Mouse (Mus musculus): ENCODE results near the gene Tmem129. TPM values are rescaled to one million over a fixed set of nuclear protein-coding genes. Genes with fewer than 3 reads are reported as not detected.

The Tmem129 gene
- total RNA-seq, 2 experiments from 2014 or later = 22.6 to 23.4 TPM

DNA sequence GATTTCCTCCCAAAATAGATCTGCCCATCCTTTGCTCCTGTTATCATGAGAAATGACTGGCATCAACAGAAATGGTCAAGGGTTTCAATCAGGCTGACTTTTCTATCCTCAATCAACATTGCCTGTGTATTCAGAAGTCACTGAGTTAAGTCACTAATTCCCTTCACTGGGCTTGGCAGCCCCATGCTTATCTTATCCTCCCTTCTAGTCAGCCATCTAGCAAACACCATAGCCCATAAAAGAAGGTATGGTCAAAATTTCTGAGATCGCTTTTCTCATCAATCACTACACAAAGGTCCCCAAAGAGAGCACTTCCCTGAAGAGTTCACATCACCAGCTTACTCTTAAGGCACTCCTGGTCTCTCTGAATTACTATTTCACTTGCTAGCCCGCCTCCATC lies 7.2 kb downstream of the Tmem129 start:
- DNase-seq (ENCODE audit: low spot score in 2 of 2) = no peak

DNA sequence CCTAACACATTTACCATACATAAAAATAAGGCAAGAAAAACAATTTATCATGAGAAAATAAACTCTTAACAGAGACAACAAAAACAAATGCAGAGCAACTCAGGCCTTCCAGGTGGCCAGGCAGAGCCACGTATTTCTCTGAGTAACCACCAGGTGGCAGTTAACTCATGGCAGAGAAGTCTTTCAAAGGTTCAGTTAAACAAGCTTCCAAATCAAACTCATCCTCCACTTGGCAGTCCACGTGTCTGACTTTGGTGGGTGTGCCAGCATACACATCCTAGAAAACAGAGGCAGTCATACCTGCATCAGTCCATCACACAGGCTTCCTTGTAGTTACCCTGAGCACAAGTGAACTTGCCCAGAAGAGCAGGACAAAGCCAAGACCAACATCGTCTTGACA lies 17.6 kb downstream of the Tmem129 start:
- DNase-seq (ENCODE audit: low spot score in 2 of 2) = peak; percentile 38 to 70

DNA sequence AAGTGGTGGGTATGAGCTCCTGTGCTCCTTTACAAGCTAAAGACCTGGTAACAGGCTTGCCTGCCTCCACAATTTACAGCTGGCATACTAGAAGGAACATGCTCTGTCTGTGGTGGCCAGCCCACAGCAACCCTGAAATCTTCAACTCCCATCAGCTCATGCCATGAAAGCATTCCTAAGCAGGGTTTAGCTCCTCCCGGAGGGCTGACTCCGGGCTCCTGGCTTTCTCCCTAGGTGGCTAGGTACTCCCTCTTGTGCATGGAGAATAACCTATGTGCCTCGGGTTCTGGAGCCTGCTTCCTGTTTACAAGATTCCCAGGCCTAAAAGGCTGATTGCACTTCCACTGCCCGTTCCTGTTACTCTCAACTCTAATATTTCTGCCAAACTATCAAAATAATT lies 19.4 kb downstream of the Tmem129 start:
- DNase-seq (ENCODE audit: low spot score in 2 of 2) = no peak

DNA sequence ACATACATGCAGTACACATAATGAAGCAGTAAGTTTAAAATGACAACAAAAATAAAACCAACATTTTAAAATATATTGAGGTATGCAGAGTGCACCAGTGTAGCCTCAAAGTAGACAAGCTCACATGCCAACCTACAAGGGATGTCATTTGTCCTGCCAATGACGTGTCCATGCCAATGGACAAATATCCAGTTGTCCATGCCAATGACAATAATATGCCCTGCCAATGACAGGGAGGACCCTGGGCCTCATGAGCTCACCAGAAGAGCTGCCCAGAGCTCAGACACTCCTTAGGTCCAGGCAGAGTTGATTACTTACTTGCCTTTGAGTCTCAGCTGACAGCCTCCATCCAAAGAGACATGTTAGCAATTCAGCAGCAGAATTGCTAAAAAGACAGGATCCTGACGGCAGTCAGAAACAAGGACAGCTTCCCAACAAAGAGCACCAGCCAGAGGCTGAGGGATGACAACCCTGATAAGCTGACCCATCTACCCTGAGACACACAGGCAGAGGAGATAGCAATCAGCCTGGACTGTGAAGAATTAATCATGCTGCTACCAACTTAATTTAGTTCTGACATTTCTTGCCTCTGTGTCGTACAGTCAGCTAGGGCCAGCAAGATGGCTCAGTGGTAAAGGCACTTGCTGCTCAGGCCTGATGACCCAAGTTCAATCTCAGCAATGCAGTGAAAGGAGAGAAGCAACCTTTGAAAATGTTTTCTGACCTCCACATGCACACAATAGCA lies 20.4 kb downstream of the Tmem129 start:
- DNase-seq (ENCODE audit: low spot score in 2 of 2) = no peak

DNA sequence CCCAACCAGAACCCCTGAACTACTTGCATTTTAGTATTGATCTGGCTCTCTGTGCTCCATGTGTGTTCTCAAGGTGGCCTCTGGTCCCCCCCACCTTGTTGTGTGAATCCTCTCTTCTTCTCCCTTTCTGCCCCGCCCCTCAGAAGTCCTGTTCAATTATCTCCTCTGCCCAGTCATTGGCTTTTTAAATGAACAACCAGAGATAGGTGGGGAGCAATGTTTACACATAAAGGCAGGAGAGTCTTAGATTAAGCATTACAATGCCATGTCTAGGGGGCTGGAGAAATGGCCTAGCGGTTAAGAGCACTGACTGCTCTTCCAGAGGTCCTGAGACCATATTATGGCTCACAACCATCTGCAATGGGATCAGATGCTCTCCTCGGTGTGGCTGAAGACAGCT lies 22.9 kb downstream of the Tmem129 start:
- DNase-seq (ENCODE audit: low spot score in 2 of 2) = no peak

DNA sequence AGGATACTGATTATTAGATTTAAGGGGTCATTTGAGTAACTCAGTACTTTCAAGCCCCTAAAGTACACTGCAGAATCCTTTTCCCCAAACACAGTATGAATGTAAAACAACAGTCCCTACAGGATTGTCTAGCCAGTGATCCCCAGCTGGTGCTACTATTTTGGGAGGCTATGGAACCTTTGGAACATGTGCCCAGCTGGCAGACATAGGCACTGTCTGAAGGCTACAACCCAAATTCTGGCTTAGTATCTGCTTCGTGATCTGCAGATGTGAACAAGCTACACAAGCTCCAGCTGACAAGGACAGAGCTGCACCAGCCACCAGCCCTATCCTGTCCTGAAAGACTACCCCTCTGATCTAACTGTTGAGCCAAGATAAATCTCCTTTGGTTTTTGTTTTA lies 25.7 kb downstream of the Tmem129 start:
- DNase-seq (ENCODE audit: low spot score in 2 of 2) = no peak

DNA sequence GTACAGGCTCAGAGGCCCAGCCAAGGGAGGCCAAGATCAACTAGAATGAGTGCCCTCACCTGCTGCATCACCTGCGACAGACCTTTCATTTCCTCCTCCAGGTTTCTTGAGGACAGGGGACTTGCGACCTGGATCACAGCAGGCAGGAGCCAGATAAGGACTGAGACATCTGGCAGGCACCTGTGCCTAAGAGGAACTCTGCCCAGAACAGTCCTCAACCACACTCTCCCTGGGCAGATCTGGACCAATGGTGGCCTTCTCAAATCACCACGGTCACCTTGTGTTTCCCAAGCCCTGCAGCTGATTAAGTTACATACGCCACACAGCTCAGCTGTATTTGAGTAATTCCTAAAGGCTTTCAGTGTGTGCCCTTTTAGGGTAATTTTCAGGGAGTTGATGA lies 27.6 kb downstream of the Tmem129 start:
- no peak for DNase-seq (ENCODE audit: low spot score in 2 of 2)

DNA sequence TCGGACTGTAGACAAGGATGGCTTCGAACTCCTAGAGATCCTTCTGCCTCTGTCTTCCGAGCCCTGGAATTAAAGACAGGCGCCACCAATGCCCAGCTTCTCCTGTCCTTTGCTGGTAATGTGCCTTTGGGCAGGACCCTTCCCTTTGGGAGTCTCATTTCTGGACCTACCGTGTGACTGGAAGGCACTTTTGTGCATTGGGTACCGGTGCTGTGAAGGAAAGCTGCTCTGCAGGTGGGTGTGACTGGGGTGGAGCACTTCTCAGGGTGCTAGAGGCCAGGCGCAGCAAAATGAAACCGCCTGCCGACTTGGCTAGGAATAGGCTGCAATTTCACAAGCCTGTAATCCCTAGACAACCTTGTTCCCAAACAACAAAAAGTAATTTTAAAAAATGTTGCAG lies 28.2 kb downstream of the Tmem129 start:
- DNase-seq (ENCODE audit: low spot score in 2 of 2) = peak in 1 of 2 experiments; percentile 13

DNA sequence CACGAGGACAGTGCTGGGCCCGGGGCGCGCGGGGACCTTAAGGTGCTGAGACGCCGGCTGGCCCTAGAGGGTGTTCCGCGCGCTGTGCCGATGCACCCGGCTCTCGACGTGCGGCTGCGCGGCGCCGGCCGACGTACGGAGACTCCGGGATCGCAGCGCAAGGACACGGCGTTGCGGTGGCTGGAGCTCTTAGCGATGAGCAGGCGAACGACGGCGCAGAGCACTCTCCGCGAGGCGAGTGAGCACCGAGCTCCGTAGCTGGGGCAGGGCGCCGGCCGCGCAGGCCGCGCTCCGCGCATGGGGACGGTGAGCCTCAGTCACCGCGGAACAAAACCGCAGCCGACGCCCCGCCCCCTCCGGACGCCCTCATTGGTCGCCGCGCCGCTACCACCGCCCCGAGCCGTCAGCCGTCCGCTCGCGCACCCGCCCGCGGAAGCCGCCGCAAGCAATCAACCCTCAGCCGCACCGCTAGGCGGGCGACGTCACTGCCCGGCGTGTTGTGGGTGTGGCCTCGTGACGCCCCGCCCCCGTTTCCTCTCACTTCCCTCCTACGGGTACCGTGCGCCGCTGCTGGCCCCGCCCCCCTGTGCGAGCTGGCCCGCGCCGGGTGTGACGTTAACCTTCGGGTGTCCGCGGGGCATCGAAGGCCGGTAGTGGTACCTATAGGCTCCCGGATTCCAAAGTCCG lies 28.8 kb downstream of the Tmem129 start, which contains the start of the genes Fam53a and Gm9903:
Gene Fam53a (minus strand): TSS at position 335 of the 687 bp plus-strand sequence.
Gene Gm9903 (plus strand): TSS at position 625 of the 687 bp plus-strand sequence.
- DNase-seq (ENCODE audit: low spot score in 2 of 2) = peak; percentile 100

DNA sequence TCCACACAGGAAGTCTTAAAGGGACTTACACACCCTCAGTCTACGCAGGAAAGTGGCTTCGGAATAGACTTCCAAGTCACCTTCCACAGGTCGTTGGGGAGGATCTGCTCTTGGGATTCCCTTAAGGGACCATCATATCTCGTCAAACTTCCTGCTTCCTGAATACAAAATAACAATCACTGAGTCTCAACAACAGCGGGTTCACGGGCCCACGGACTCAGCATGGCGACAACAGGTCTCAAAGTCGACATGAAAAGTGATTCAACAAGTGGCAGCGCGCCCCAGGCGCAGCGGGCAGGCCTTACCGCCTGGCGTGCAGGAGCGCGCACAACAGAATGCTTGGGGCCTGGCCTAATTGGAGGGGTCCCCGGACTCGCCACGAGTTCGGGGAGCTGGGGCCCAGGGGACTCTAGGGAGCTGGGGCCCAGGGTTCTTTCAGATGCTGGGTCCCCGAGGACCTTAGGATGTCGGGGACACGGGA lies 29.4 kb downstream of the Tmem129 start:
- DNase-seq (ENCODE audit: low spot score in 2 of 2) = peak; percentile 19 to 58

DNA sequence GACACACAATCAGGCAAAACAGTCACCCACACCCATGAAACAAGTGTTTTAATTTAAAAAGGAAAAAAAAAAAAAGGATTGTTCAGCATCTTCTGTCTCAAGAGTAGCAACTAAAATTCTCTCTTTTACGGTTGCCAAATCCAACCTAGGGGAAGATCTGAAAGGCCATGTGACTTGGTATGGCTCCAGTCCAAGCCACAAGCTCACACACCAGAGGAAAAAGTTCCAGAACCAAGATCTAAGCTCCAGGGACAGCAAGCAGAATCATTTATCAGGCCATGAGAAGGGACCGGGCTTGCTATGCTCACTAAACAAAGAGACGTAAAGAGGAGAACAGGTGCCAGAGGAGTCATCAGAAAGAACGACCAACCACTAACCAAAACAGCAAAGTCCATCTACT lies 30.2 kb downstream of the Tmem129 start:
- DNase-seq (ENCODE audit: low spot score in 2 of 2) = no peak

DNA sequence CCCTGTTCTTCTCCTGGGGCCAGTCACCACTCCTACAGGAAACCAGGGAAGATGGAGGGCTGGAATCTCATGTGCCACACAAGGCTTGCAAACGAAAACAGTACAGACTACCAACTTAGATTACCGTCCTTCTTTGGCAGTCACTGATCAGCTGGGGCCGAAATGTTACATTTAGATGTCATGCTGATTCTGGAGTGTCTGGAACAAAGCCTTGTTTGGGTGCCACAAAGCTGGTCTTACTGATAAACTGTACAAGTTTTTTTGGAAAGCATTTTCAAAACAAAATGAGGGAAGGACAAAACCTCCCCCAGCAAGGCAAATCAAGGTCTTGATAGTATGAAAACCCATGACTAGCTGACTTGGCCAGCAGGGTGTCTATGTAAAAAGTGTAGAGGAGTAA lies 34.5 kb downstream of the Tmem129 start:
- DNase-seq (ENCODE audit: low spot score in 2 of 2) = no peak

DNA sequence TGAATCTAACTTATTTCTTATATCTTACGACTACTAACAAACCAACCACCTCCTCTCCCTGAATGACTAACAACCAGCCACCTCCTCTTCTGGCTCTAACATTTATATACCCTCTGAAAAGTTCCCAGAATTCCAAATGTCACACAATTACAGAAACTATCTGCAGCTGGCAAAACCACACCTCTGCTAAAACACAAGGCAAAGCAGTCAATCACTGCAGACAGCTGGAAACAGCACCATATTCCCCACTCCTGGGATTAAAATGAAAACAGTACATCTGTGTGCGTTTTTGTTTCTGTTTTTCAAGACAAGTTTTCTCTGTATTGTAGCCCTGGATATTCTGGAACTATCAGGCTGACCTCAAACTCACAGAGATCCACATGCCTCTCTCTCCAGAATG lies 35.5 kb downstream of the Tmem129 start:
- DNase-seq (ENCODE audit: low spot score in 2 of 2) = no peak

DNA sequence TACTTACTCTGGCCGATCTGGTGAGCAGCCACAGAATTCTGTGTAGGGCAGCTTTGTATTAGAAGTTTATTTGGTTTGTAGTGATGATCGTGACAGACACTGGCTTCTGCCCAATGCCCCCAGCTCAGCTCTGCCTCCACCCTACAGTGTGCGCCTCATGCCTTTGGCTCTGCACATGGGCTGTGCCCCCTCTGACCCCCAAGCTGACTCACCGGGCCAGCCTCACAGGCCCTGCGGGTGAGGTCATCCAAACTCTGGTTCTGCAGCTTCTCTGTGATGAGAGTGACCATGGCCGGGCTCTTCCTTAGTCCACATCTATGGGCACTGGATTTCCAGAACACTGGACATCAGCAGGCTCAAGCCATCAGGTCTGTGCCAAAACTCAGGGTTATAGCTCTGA lies 43.8 kb downstream of the Tmem129 start:
- DNase-seq (ENCODE audit: low spot score in 2 of 2) = no peak

DNA sequence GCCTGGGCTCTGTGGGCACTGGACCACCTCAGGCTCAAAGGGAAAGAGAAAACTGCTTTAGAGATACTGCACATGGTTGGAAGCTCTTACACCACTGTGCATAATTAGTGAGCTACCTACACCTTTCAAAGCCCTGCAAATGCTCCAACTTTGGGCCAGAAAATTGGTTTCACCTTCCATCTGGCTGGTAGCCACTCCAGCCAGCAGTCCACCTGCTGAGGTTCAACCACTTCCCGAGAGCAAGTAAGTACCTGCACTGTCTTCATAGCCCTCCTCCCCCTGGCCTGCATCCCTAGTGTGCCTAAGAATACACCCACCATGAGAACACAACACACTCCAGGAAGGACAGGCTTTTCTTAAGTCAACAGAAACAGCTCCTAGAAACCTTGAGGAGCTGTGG lies 46.4 kb downstream of the Tmem129 start:
- DNase-seq (ENCODE audit: low spot score in 2 of 2) = no peak

DNA sequence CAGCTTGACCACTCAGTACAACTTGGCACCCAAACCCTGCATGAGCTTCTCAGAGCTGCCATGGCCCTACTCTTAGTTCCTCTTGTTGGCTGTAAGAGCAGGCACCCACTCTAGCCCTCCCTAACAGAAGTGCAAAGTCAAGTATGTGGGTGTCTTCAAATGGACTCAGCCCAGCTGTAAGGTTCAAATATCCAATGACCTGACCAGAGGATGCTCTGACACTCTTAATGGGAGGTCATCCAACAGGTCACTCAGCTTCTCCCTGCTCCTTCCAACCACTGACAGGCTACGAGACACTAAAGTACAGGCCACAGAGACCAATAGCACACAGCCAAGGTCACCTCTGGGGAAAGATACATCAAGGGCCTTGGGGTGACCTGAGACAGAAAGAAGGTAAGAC lies 49.0 kb downstream of the Tmem129 start:
- DNase-seq (ENCODE audit: low spot score in 2 of 2) = no peak

DNA sequence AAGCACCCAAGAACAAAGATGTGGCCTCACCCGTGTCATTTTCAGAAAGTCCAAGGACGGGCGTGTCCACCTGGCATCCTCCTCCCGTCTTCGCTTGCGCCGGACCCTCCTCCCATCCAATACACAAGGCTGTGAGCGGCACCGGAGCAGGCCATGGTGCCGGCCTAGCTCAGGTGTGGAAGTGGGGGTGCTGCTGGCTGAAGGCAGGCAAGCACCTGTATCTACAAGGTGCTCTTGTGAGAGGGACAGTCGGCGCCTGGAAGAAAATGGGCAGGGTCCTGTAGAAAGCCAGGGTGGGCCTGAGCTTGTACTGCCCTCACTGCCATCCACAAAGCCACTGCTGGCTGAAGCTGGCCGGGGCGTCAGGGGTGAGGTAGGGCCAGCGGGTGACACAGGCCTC lies 50.8 kb downstream of the Tmem129 start:
- no peak for DNase-seq (ENCODE audit: low spot score in 2 of 2)

DNA sequence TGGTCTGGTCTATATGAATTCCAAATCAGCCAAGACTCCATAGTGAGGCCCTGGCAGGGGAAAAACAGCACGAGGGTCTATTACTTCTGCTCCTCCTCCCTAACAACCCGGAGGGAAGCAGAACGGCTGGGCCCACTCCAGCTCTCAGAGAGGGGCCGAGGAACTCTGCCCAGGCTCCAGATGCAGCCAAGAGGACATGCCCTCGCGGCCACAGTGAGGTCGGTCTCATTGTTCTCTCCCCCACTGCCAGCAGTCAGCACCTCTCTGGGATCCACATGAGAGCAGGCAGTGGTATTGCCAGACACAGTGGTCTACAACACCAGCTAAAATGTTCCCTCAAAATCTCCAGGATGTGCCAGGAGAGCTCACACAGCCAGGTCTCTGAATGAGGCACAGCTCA lies 51.6 kb downstream of the Tmem129 start:
- DNase-seq (ENCODE audit: low spot score in 2 of 2) = no peak

DNA sequence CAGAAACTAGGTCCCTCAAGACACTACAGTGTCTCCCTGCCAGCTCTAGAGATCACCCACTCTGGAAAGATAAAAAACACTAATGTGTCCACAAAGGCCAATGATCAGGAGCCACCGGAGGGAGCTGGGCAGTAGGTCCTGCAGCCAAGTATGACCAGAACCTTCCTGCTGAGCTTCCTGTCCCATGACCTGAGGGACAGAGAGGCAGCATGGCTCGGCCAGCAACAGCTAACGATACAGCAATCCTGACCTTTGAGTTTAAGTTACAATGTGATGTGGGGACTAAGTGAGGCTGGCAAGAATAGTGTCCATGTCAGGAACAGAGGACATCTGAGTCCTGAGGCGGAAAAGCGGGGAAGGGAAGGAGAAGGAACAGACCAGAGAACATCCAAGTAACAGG lies 52.9 kb downstream of the Tmem129 start:
- DNase-seq (ENCODE audit: low spot score in 2 of 2) = no peak

All from layer of hippocampus, adult 18-20 months (tissue).